Mouse (Mus musculus) v-Abl transformed pro-B cells (cell line): ENCODE measurements around the gene Robo2.

Experiments
- in situ Hi-C, 2 experiments: fragments of 400-800 bp; cut with MboI; formaldehyde crosslinking; loops; one replicate each; pipeline ENCODE4 v1.15.1; 2025; ENCODE audit not compliant: unreplicated experiment in 2 of 2

Robo2 gene

GRCm38 (mm10) chr16:74338969-74339630 is 72.5 kb downstream of the Robo2 start:
- in situ Hi-C loops, result no loop called here

DNA sequence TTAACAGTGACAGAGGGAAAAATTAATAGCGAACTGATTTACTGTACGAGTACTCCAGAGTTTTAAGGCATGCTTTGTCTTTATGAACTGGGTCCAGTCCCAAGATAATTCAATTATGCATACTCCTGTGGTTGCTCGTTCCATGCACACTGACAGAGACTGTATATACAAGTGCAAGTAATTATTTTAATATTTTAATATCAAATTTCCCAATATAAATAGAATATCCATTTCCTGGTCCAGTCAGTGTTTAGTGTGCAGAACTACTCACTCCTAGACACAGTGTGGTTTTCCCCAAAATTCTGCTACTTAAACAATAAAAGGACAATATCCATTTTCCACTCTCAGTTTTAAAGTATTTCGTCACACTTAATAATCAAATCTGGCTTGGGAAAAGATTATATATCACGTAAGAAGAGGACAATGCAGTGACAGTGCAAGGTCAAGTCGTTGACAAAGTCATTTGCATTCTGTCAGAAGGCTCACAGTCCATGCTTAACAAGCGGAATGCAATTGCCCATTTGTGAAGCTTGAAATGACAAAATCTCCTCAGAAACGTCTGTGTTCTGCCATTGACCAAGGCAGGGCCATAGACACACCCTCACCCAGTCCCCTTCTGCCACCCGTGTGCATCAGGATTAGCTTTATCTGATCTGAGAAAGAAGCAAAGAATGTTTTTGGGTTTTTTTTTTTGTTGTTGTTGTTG is 89.8 kb downstream of the Robo2 start:
- in situ Hi-C loops, result no loop called here

GRCm38 (mm10) chr16:74316150-74316549 is 95.5 kb downstream of the Robo2 start:
- in situ Hi-C loops, result no loop called here

GRCm38 (mm10) chr16:74313222-74313621 is 98.4 kb downstream of the Robo2 start:
- in situ Hi-C loops, result no loop called here

- in situ Hi-C loops, result no loop called here
Measured at GRCm38 (mm10) chr16:74307543-74307887, 104.1 kb downstream of the Robo2 start.

DNA sequence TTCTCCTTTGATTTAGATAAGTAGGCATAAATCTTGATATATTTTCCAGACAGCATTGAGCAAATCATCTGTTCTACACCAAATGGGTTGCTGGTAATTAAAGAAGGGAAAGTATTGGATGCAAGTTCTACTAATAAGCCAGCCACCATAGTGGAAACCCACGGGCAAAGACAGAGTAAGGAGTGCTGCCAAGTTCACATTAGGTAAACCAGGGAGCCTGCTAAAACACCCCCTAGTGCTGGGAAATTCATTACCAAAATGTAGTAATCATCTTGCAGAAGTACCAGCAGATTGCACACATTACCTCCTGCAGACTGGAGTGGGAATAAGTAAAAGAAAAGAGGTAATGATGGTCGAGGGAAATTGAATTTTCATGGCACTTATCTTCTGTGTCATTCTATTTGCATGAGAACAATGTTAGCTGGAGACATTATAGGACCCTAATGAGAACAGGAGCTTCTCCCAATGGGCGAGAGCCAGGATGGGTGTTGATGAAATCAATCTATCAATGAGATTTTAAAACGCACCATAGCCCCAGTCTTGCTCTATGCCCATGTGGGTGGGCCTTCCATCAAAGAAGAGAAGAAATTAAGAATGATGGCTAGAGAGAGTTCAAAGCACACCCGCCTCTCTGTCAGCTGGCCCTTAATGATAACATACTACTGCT is 104.6 kb downstream of the Robo2 start:
- in situ Hi-C loops, result no loop called here

DNA sequence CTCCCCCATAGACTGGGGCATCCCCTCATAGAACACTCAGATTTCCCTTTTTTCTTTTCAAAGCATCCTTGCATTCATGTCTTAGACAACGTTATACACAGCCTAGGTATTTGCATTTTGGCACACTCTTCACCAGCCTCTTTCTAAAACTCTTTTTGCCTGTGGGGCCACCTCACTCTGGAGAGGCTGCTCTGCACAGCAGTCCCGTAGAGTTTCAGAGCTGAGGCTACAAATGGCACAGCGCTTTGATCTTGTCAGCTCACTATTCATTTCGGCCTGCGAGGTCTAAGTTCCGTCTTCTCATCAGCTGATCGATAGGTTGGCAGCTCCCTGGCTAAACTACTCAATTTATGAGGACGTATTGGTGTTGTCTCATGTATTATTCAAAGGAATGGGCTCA is 123.7 kb downstream of the Robo2 start:
- in situ Hi-C loops, result no loop called here

DNA sequence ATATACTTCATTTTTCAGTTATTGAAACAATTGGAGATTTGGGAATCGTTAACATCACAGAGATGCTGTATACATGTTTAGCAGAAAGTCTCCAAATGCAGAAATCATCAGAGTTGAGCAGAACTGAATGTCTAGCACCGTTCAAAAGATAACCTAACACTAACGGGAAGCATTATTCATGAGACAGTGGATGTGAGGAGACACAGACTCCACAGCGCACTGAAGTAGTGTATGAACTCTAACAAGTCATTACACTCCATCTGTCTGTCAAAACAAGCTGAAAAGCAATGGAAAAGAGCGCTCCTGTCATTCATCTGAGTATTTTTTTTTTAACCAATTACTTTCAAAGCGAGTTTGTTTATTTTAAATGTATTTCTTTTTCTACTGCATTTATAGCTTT is 129.1 kb downstream of the Robo2 start:
- in situ Hi-C loops, result no loop called here

DNA sequence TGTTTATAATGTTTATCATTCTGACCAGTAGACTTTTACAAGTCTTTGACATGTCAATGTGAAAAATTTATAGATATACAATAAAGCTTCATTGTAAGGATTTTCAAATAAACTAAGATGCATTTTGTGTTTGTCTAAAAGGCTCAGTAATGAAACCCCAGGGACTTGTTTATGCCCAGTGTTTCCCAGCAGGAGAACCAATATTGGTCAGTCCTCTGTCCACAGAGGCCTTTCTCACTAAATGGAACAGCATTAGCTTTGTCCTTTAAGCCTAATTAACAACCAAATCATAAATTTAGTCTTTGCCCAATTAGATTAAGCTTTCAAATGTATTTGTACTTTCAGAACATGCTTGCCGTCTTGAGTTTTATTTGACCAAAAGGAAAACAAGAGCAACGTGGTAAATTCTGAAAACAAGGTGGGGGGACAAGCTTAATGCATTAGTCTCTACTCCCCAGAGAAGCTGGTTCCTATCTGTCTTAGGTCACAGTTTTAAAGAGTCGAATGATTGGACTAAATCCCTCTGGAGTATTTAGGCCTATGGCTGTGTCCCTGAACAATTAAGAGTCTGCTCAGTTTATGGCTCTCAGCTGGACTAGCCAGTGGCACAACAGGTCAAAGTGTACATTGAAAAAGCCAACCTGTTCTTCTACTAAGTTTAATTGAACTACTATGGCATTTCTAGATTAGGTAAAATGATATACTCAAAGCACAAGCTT is 134.6 kb downstream of the Robo2 start:
- in situ Hi-C loops, result no loop called here

DNA sequence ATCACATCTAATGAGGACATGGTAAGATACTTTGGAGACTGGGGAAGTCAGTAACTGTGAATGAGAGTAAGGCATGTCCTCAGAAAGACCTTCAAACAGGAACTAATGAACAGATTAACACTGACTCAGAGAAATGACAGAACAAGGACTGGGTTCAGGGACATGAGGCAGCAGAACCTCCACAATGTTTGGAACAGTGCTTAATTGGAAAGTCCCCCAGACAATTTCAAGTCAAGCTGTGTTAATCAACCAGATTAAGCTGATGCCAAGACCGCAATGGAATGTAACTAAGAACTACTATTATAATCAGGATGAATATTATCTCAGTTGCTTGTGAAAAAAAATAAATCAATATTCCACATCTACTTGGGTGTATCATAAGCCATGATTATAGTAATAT is 137.0 kb downstream of the Robo2 start:
- in situ Hi-C loops, result no loop called here

DNA sequence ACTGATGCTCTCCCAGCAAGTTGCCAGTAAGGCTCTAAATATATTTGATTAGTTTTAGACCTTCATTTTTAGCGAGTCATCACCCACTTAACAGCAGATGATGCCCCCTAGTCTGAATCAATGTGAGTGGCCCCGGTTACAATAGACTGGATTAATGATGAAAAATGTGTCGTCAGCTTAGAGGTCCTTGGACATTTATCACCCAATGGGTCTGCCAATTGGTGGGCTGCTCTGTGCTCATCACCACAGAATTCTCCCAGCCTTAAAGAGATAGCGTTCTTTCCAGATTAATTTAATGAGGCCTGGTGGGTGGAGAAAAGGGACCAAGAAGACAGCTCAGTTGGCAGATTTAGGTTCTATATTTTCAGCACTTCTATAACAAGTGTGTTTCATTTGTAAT is 138.6 kb downstream of the Robo2 start:
- in situ Hi-C loops, result no loop called here

DNA sequence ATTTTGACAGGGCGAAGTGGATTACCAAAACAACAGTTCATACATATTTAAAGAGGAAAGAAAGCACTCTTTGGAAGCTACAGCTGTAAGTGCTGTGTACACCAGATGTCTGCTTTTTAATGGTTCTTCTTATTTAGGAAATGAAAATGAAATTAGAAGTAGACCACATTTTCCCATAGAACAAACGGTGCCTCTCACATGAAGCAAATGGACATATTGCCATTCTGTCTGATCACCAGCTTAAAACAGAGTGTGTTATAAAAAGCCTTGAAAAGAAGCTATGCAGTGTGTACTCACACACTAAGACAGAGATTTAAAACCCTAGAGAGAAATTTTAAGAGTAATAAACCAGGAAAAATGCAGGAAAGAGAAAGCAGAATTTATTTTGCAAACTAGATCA is 153.4 kb downstream of the Robo2 start:
- in situ Hi-C loops, result no loop called here

DNA sequence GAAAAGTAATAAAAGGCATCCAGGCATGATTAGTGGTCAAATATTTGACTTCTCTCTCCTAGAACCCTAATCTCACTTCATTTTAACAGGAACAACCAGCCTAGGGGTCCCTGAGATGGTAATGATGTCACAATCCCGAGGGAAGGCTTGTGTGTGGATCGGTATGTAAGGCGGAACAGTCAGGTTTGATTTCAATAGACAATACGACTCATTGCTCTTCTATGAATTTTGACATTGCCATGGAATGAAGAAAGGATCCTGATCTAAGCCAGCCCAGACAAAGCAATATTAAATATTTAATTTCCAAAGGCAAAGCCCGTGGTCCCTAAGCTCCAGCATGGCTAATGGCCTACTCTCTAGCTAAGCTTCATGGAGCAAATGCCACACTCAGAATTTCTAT is 167.2 kb downstream of the Robo2 start:
- in situ Hi-C loops, result no loop called here

DNA sequence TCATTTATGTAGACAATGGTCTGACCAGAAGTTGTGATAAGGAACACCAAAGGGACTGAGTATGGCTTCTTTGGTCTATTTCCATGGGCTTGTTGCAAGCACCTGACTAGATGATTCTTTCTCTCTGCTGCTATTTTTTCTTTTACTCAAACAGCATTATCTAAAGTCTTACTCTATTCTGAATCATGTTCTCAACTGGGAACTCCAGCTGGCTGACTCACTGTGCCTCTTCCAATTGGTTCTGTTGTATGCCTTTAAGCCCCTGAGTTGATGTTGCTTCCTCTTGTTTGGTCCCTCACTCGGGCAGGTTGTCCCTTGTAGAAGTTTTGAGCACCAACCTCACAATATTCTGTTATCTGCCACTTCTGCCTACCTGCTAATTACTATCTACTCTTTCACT is 170.1 kb downstream of the Robo2 start:
- in situ Hi-C loops, result no loop called here

- in situ Hi-C loops, result no loop called here
Measured at GRCm38 (mm10) chr16:74237411-74237930, 174.2 kb downstream of the Robo2 start.

GRCm38 (mm10) chr16:74234393-74235059 is 177.1 kb downstream of the Robo2 start:
- in situ Hi-C loops, result no loop called here

DNA sequence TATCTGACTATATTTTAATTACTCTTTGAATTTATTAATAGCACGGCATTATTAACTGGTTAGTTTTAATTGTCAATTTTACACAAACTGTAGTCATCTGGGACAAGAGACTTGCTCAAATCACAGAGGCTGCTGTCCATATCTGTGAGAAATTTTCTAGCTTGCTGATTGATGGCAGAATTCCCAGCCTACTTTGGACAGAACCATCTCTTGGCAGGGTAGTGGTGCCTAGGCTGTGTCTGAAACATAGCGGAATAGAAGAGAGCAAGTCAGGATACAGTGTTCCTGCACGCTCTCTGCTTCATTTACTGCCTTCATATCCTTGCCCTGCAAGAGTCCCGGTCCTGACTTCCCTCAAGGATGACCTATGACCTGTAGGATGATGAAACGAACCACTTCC is 178.0 kb downstream of the Robo2 start:
- in situ Hi-C loops, result no loop called here

- in situ Hi-C loops, result no loop called here
Measured at GRCm38 (mm10) chr16:74227285-74227684, 184.3 kb downstream of the Robo2 start.

GRCm38 (mm10) chr16:74225423-74226272 is 186.0 kb downstream of the Robo2 start:
- in situ Hi-C loops, result no loop called here

GRCm38 (mm10) chr16:74222501-74222900 is 189.1 kb downstream of the Robo2 start:
- in situ Hi-C loops, result no loop called here
